ENCODE assay signal across 8 mouse cellular contexts in genomic region chr12:117772638-117773037, GRCm38 (mm10). TPM values are rescaled to one million over a fixed set of nuclear protein-coding genes. Genes with fewer than 3 reads are reported as not detected.
DNase-seq lines count a peak whose midpoint lies in the region; ATAC-seq lines count a peak whose summit lies in the region.

No protein-coding gene starts in this region.

- no peaks in the 10 kb centered on the region for H3K36me3 ChIP-seq in hindbrain, embryonic 15.5 days
- no peaks in the 10 kb centered on the region for H3K36me3 ChIP-seq in midbrain, embryonic 10.5 days

- 1% methylated on average over 2 of the region's 2 CpGs for WGBS in hindbrain, embryonic 15.5 days
- 0% methylated on average over 2 of the region's 2 CpGs for WGBS in midbrain, embryonic 10.5 days

- no peak overlapping the region for H3K4me3 ChIP-seq in hindbrain, embryonic 15.5 days
- no peak overlapping the region for H3K4me3 ChIP-seq in midbrain, embryonic 10.5 days

- ATAC-seq in hindbrain, embryonic 15.5 days (ENCODE audit: low FRiP score, low read depth): 0 out of 2 replicates have a peak, but pooled peaks have one; percentile 43

- H3K27ac ChIP-seq in hindbrain, embryonic 15.5 days (replicated peaks): no peak overlapping the region
- H3K27ac ChIP-seq in midbrain, embryonic 10.5 days (replicated peaks): no peak overlapping the region

- peak; percentile 14 for DNase-seq in gastrocnemius, adult 18-20 months (ENCODE audit: low spot score)
- DNase-seq in gastrocnemius, postnatal 25 days: no peak
- DNase-seq in adrenal gland, postnatal 36 days: peak; percentile 65 to 71
- DNase-seq in fibroblast of lung, adult 2 months (ENCODE audit: low read depth): peak; percentile 57
- DNase-seq in left cerebral cortex, adult 11 months (ENCODE audit: low spot score): peak; percentile 44
- peak; percentile 74 for DNase-seq in midbrain, embryonic 10.5 days (ENCODE audit: low spot score)
- peak; percentile 8 for DNase-seq in spleen, adult 12 weeks (ENCODE audit: low spot score)

- no peak overlapping the region for H3K4me2 ChIP-seq in hindbrain, embryonic 15.5 days

- H3K9ac ChIP-seq in hindbrain, embryonic 15.5 days: no peak overlapping the region

- no peaks in the 10 kb centered on the region for H3K4me1 ChIP-seq in hindbrain, embryonic 15.5 days (replicated peaks)
- H3K4me1 ChIP-seq in midbrain, embryonic 10.5 days: peaks cover 11% of the 10 kb centered on the region; the same call in 1 of the 2 replicates

- 0 out of 2 replicates have a peak, but pooled peaks cover 5% of the 10 kb centered on the region for H3K27me3 ChIP-seq in hindbrain, embryonic 15.5 days
- peaks cover 9% of the 10 kb centered on the region for H3K27me3 ChIP-seq in midbrain, embryonic 10.5 days (ENCODE audit: low read depth, poor library complexity, severe bottlenecking)

- no peaks in the 10 kb centered on the region for H3K9me3 ChIP-seq in hindbrain, embryonic 15.5 days
- no peaks in the 10 kb centered on the region for H3K9me3 ChIP-seq in midbrain, embryonic 10.5 days (replicated peaks)

RNA-seq across cellular contexts. Expression of gene Cdca7l, which starts 31.5 kb away (rescaled TPM):
- under 1 TPM in 1 of 2 experiments, not detected in 1; 0.09 TPM for total RNA-seq in gastrocnemius, adult 18-20 months (2021)
- total RNA-seq in gastrocnemius, postnatal 25 days (2021): under 1 TPM in 1 of 2 experiments, not detected in 1; 0.56 TPM
- total RNA-seq in adrenal gland, postnatal 36 days (2021): 1 to 10 TPM; 2.7 to 5.1 TPM
- 5.9 and 7.0 TPM in 2 replicates for polyA plus RNA-seq in hindbrain, embryonic 15.5 days (2015; fragmentation: Nextera tagmentation; extraction: Ambion mirVana)
- polyA plus RNA-seq in midbrain, embryonic 10.5 days (2016; fragmentation: Nextera tagmentation; extraction: Ambion mirVana): 46.2 and 55.8 TPM in 2 replicates
